Mouse (Mus musculus) lung, embryonic 15.5 days (tissue): Measurements from ENCODE around the gene Fndc10. TPM values are rescaled to one million over a fixed set of nuclear protein-coding genes. Genes with fewer than 3 reads are reported as not detected.
A peak's percentile ranks its signal among the peaks of the same experiment; 100 is the strongest.

Experiments used
- ATAC-seq: fragments of 200-750 bp; cut with Nextera tagmentation; 2 replicates; pipeline ENCODE4 v1.8.0; 2017; ENCODE audit warnings: moderate number of reproducible peaks, borderline replicate concordance; ENCODE audit not compliant: low FRiP score, low TSS enrichment; ENCODE audit errors: extremely low read depth
- H3K27ac ChIP-seq: fragments of 300-500 bp; sonication (generic); 2 replicates; pipeline ENCODE4 v1.5.1; 2015; ENCODE audit warnings: moderate library complexity, mild to moderate bottlenecking, inconsistent platforms
- H3K27me3 ChIP-seq: fragments of 300-500 bp; sonication (generic); 2 replicates; pipeline ENCODE4 v1.6.1; 2015; ENCODE audit warnings: inconsistent platforms
- H3K36me3 ChIP-seq: fragments of 300-500 bp; sonication (generic); 2 replicates; pipeline ENCODE4 v1.6.1; 2015; ENCODE audit warnings: inconsistent platforms
- H3K4me1 ChIP-seq: fragments of 300-500 bp; sonication (generic); 2 replicates; pipeline ENCODE4 v1.6.1; 2015; ENCODE audit warnings: inconsistent platforms
- H3K4me2 ChIP-seq: fragments of 300-500 bp; sonication (generic); 2 replicates; pipeline ENCODE4 v1.6.1; 2015; ENCODE audit warnings: inconsistent platforms, mild to moderate bottlenecking, moderate library complexity
- H3K4me3 ChIP-seq: fragments of 300-500 bp; sonication (generic); 2 replicates; pipeline ENCODE4 v1.5.1; 2015; ENCODE audit warnings: mild to moderate bottlenecking, inconsistent platforms
- H3K9ac ChIP-seq: fragments of 300-500 bp; sonication (generic); 2 replicates; pipeline ENCODE4 v1.6.1; 2015; ENCODE audit warnings: inconsistent platforms
- H3K9me3 ChIP-seq: fragments of 300-500 bp; sonication (generic); 2 replicates; pipeline ENCODE4 v1.6.1; 2016; ENCODE audit warnings: inconsistent platforms
- WGBS: fragments of 180-500 bp; shearing (Covaris S2); methylation state at CpG from one replicate; pipeline ENCODE4 v1.1.7; 2015; 5-methylcytosine and 5-hydroxymethylcytosine counted together
- polyA plus RNA-seq: library from polyadenylated mRNA; unstranded; fragments of >200 nt; fragmentation: Nextera tagmentation; extraction: Ambion mirVana; gene quantifications from 2 replicates; pipeline ENCODE4 v1.2.1, GENCODE M21; 2015

Gene Fndc10
- polyA plus RNA-seq, 1 experiment from 2014 or later: 4.3 TPM

- Histone ChIP-seq H3K4me1 (peaks cover 13% of the 10 kb centered on the region), H3K27ac (no peak overlapping the region), H3K4me2 (no peak overlapping the region), H3K9ac (no peak overlapping the region), H3K27me3 (peaks cover 9% of the 10 kb centered on the region; the same call in 1 of the 2 replicates), H3K36me3 (no peaks in the 10 kb centered on the region), H3K9me3 (no peaks in the 10 kb centered on the region), H3K4me3 (no peak overlapping the region)
- WGBS: 71% methylated on average over 12 of the region's 12 CpGs
- no peak for ATAC-seq
Observed at GRCm38 (mm10) chr4:155690571-155691375, 3.4 kb upstream of the Fndc10 start.

GRCm38 (mm10) chr4:155692421-155692820 is 1.7 kb upstream of the Fndc10 start:
- Histone ChIP-seq H3K4me3 (no peak overlapping the region), H3K9me3 (no peaks in the 10 kb centered on the region), H3K27me3 (peaks cover 9% of the 10 kb centered on the region; the same call in 1 of the 2 replicates), H3K27ac (no peak overlapping the region), H3K4me1 (peaks cover 13% of the 10 kb centered on the region), H3K4me2 (no peak overlapping the region), H3K36me3 (no peaks in the 10 kb centered on the region), H3K9ac (no peak overlapping the region)
- ATAC-seq: no peak
- WGBS: 95% methylated on average over 3 of the region's 3 CpGs

- ATAC-seq: peak; percentile 76
- peak overlapping the region; percentile 99 for H3K4me2 ChIP-seq
- no peak overlapping the region for H3K27ac ChIP-seq
- peak overlapping the region; percentile 53 for H3K9ac ChIP-seq
- peak overlapping the region; percentile 70 for H3K4me3 ChIP-seq
- WGBS: 2% methylated on average over 89 of the region's 92 CpGs
- peaks cover 13% of the 10 kb centered on the region for H3K4me1 ChIP-seq
- H3K36me3 ChIP-seq: no peaks in the 10 kb centered on the region
- no peaks in the 10 kb centered on the region for H3K9me3 ChIP-seq
- peaks cover 9% of the 10 kb centered on the region; the same call in 1 of the 2 replicates for H3K27me3 ChIP-seq
Observed at GRCm38 (mm10) chr4:155694482-155695401, 600 bp downstream of the Fndc10 start.

GRCm38 (mm10) chr4:155695531-155696062 is 1.5 kb downstream of the Fndc10 start:
- Histone ChIP-seq H3K4me3 (peak overlapping the region; percentile 70; the same call in 1 of the 2 replicates), H3K9me3 (no peaks in the 10 kb centered on the region), H3K36me3 (no peaks in the 10 kb centered on the region), H3K4me2 (peak overlapping the region; percentile 99), H3K27me3 (peaks cover 9% of the 10 kb centered on the region; the same call in 1 of the 2 replicates), H3K27ac (no peak overlapping the region), H3K9ac (no peak overlapping the region), H3K4me1 (peaks cover 13% of the 10 kb centered on the region)
- no peak for ATAC-seq
- WGBS: 90% methylated on average over 4 of the region's 4 CpGs

GRCm38 (mm10) chr4:155696261-155697255 is 2.4 kb downstream of the Fndc10 start:
- H3K4me1 ChIP-seq: peaks cover 13% of the 10 kb centered on the region
- no peak overlapping the region for H3K4me3 ChIP-seq
- no peaks in the 10 kb centered on the region for H3K9me3 ChIP-seq
- H3K27ac ChIP-seq: no peak overlapping the region
- no peak for ATAC-seq
- H3K27me3 ChIP-seq: peaks cover 9% of the 10 kb centered on the region; the same call in 1 of the 2 replicates
- H3K4me2 ChIP-seq: no peak overlapping the region
- 60% methylated on average over 16 of the region's 16 CpGs for WGBS
- no peaks in the 10 kb centered on the region for H3K36me3 ChIP-seq
- no peak overlapping the region for H3K9ac ChIP-seq

- no peak for ATAC-seq
- Histone ChIP-seq H3K9ac (no peak overlapping the region), H3K9me3 (no peaks in the 10 kb centered on the region), H3K27ac (no peak overlapping the region), H3K4me2 (no peak overlapping the region), H3K27me3 (peaks cover 3% of the 10 kb centered on the region; the same call in 1 of the 2 replicates), H3K36me3 (no peaks in the 10 kb centered on the region), H3K4me3 (no peak overlapping the region), H3K4me1 (peaks cover 2% of the 10 kb centered on the region; the same call in 1 of the 2 replicates)
Observed at GRCm38 (mm10) chr4:155700425-155700824, 6.3 kb downstream of the Fndc10 start.

GRCm38 (mm10) chr4:155703425-155703929 is 9.3 kb downstream of the Fndc10 start:
- no peak overlapping the region for H3K4me3 ChIP-seq
- H3K36me3 ChIP-seq: no peaks in the 10 kb centered on the region
- H3K9ac ChIP-seq: no peak overlapping the region
- H3K27ac ChIP-seq: no peak overlapping the region
- no peaks in the 10 kb centered on the region for H3K9me3 ChIP-seq
- H3K4me2 ChIP-seq: 0 out of 2 replicates have a peak overlapping the region, but pooled peaks have one; percentile 68
- 93% methylated on average over 4 of the region's 4 CpGs for WGBS
- peaks cover 9% of the 10 kb centered on the region for H3K4me1 ChIP-seq
- H3K27me3 ChIP-seq: no peaks in the 10 kb centered on the region
- no peak for ATAC-seq

- Histone ChIP-seq H3K27ac (peak within 1 kb of the TSS; percentile 94), H3K4me3 (peak within 1 kb of the TSS; percentile 89), H3K27me3 (no peaks in the 10 kb centered on the region), H3K36me3 (no peaks in the 10 kb centered on the region), H3K9me3 (no peaks in the 10 kb centered on the region), H3K4me1 (peaks cover 18% of the 10 kb centered on the region), H3K9ac (peak within 1 kb of the TSS; percentile 95), H3K4me2 (peak within 1 kb of the TSS; percentile 68)
- peak; percentile 96 for ATAC-seq
- under 1% methylated on average over 83 of the region's 83 CpGs for WGBS
Observed at GRCm38 (mm10) chr4:155704721-155705591, 10.8 kb downstream of the Fndc10 start, which contains the start of gene Ssu72. Gene Ssu72, plus strand, starts transcription at chr4:155704800.

GRCm38 (mm10) chr4:155705592-155705929 is 11.4 kb downstream of the Fndc10 start:
- Histone ChIP-seq H3K4me2 (peak overlapping the region; percentile 68), H3K9ac (peak overlapping the region; percentile 95), H3K9me3 (no peaks in the 10 kb centered on the region), H3K4me3 (peak overlapping the region; percentile 89), H3K27ac (peak overlapping the region; percentile 94), H3K4me1 (peaks cover 24% of the 10 kb centered on the region), H3K36me3 (no peaks in the 10 kb centered on the region), H3K27me3 (no peaks in the 10 kb centered on the region)
- ATAC-seq: no peak; the same call in 1 of the 2 replicates
- WGBS: 1% methylated on average over 19 of the region's 19 CpGs

GRCm38 (mm10) chr4:155708582-155708981 is 14.4 kb downstream of the Fndc10 start:
- WGBS: 64% methylated on average over 2 of the region's 2 CpGs
- Histone ChIP-seq H3K36me3 (no peaks in the 10 kb centered on the region), H3K4me2 (no peak overlapping the region), H3K27ac (peak overlapping the region; percentile 25; the same call in 1 of the 2 replicates), H3K4me1 (peaks cover 27% of the 10 kb centered on the region), H3K4me3 (no peak overlapping the region), H3K9ac (no peak overlapping the region), H3K27me3 (no peaks in the 10 kb centered on the region), H3K9me3 (no peaks in the 10 kb centered on the region)
- ATAC-seq: no peak
